Mouse (Mus musculus) liver, embryonic 12.5 days (tissue): ENCODE data around the gene Cdx4. TPM values are rescaled to one million over a fixed set of nuclear protein-coding genes. Genes with fewer than 3 reads are reported as not detected.

Experiments
- polyA plus RNA-seq: library from polyadenylated mRNA; unstranded; fragments of >200 nt; fragmentation: Nextera tagmentation; extraction: Ambion mirVana; gene quantifications from 2 replicates; pipeline ENCODE4 v1.2.1, GENCODE M21; 2016

The Cdx4 gene
- polyA plus RNA-seq, 1 experiment from 2014 or later = not detected

Other genes with a start within 250 kb of the Cdx4 start
- gene Nap1l2, start 134.8 kb upstream of the Cdx4 start, polyA plus RNA-seq = 0.24 and 0.27 TPM in 2 replicates
- gene Chic1, start 35.1 kb downstream of the Cdx4 start, polyA plus RNA-seq = 0.69 and 0.71 TPM in 2 replicates
- not detected in 2 replicates for gene Tsx, start 93.1 kb downstream of the Cdx4 start, polyA plus RNA-seq
- not detected in 2 replicates for gene Gm26992, start 100.6 kb downstream of the Cdx4 start, polyA plus RNA-seq